Mouse (Mus musculus): ENCODE data around the gene Tmem63b. TPM values are rescaled to one million over a fixed set of nuclear protein-coding genes. Genes with fewer than 3 reads are reported as not detected.
A peak's percentile ranks its signal among the peaks of the same experiment; 100 is the strongest.
"Not testable (repeated sequence)": the region's sequence is repeated elsewhere in the genome, so short reads cannot be mapped to it uniquely, and the experiment has no call there.

Tmem63b gene
- polyA plus RNA-seq, 1 experiment from 2014 or later = 46.9 TPM

GRCm38 (mm10) chr17:45626577-45627134 lies 60.0 kb downstream of the Tmem63b start:
- WGBS = 24% methylated on average over 15 of the region's 15 CpGs
- no peaks in the 10 kb centered on the region for H3K9me3 ChIP-seq
- no peaks in the 10 kb centered on the region for H3K27me3 ChIP-seq (ENCODE audit: poor library complexity, severe bottlenecking)
- H3K27ac ChIP-seq = peak overlapping the region; percentile 77
- no peaks in the 10 kb centered on the region for H3K36me3 ChIP-seq (replicated peaks)
- peak overlapping the region; percentile 33 for H3K4me3 ChIP-seq
- peak; percentile 75 for DNase-seq (ENCODE audit: extremely low spot score, low spot score)
- H3K4me1 ChIP-seq = peaks cover 30% of the 10 kb centered on the region

GRCm38 (mm10) chr17:45623425-45623824 lies 63.3 kb downstream of the Tmem63b start:
- DNase-seq (ENCODE audit: extremely low spot score, low spot score); H3K27ac ChIP-seq; H3K36me3 ChIP-seq (replicated peaks); H3K27me3 ChIP-seq (ENCODE audit: poor library complexity, severe bottlenecking); H3K4me3 ChIP-seq; H3K9me3 ChIP-seq: not testable (repeated sequence)
- peaks cover 28% of the 10 kb centered on the region for H3K4me1 ChIP-seq
- WGBS = 92% methylated on average over 8 of the region's 8 CpGs

- no peaks in the 10 kb centered on the region for H3K36me3 ChIP-seq (replicated peaks)
- no peaks in the 10 kb centered on the region for H3K9me3 ChIP-seq
- peak overlapping the region; percentile 42 for H3K4me3 ChIP-seq
- 35% methylated on average over 20 of the region's 20 CpGs for WGBS
- H3K27ac ChIP-seq = peak overlapping the region; percentile 83
- H3K27me3 ChIP-seq (ENCODE audit: poor library complexity, severe bottlenecking) = no peaks in the 10 kb centered on the region
- peaks cover 21% of the 10 kb centered on the region for H3K4me1 ChIP-seq
- DNase-seq (ENCODE audit: extremely low spot score, low spot score) = no peak
Observed at GRCm38 (mm10) chr17:45619386-45620256, 67.1 kb downstream of the Tmem63b start.

- H3K36me3 ChIP-seq (replicated peaks) = no peaks in the 10 kb centered on the region
- peak overlapping the region; percentile 83 for H3K27ac ChIP-seq
- H3K4me1 ChIP-seq = peaks cover 21% of the 10 kb centered on the region
- no peaks in the 10 kb centered on the region for H3K9me3 ChIP-seq
- peak overlapping the region; percentile 42 for H3K4me3 ChIP-seq
- peak; percentile 29 for DNase-seq (ENCODE audit: extremely low spot score, low spot score)
- 9% methylated on average over 8 of the region's 8 CpGs for WGBS
- H3K27me3 ChIP-seq (ENCODE audit: poor library complexity, severe bottlenecking) = no peaks in the 10 kb centered on the region
Observed at GRCm38 (mm10) chr17:45618941-45619385, 67.7 kb downstream of the Tmem63b start.

- no peaks in the 10 kb centered on the region for H3K36me3 ChIP-seq (replicated peaks)
- no peaks in the 10 kb centered on the region for H3K9me3 ChIP-seq
- no peak for DNase-seq (ENCODE audit: extremely low spot score, low spot score)
- H3K27ac ChIP-seq = no peak overlapping the region
- no peak overlapping the region for H3K4me3 ChIP-seq
- WGBS = 93% methylated on average over 6 of the region's 6 CpGs
- H3K4me1 ChIP-seq = peaks cover 21% of the 10 kb centered on the region
- H3K27me3 ChIP-seq (ENCODE audit: poor library complexity, severe bottlenecking) = no peaks in the 10 kb centered on the region
Observed at GRCm38 (mm10) chr17:45617655-45618054, 69.0 kb downstream of the Tmem63b start.

- DNase-seq (ENCODE audit: extremely low spot score, low spot score) = no peak
- 87% methylated on average over 3 of the region's 3 CpGs for WGBS
- Histone ChIP-seq H3K36me3 (replicated peaks) (no peaks in the 10 kb centered on the region), H3K27me3 (ENCODE audit: poor library complexity, severe bottlenecking) (no peaks in the 10 kb centered on the region), H3K4me1 (peaks cover 27% of the 10 kb centered on the region), H3K4me3 (no peak overlapping the region), H3K9me3 (no peaks in the 10 kb centered on the region), H3K27ac (no peak overlapping the region)
Observed at GRCm38 (mm10) chr17:45616679-45617078, 70.0 kb downstream of the Tmem63b start.

- Histone ChIP-seq H3K27me3 (ENCODE audit: poor library complexity, severe bottlenecking) (no peaks in the 10 kb centered on the region), H3K4me3 (no peak overlapping the region), H3K27ac (no peak overlapping the region), H3K36me3 (replicated peaks) (no peaks in the 10 kb centered on the region), H3K4me1 (peaks cover 27% of the 10 kb centered on the region), H3K9me3 (no peaks in the 10 kb centered on the region)
- 67% methylated on average over 4 of the region's 4 CpGs for WGBS
- no peak for DNase-seq (ENCODE audit: extremely low spot score, low spot score)
Observed at GRCm38 (mm10) chr17:45616046-45616650, 70.6 kb downstream of the Tmem63b start.

GRCm38 (mm10) chr17:45612921-45613320 lies 73.8 kb downstream of the Tmem63b start:
- 87% methylated on average over 7 of the region's 7 CpGs for WGBS
- no peaks in the 10 kb centered on the region for H3K9me3 ChIP-seq
- DNase-seq (ENCODE audit: extremely low spot score, low spot score) = no peak
- no peak overlapping the region for H3K27ac ChIP-seq
- H3K4me3 ChIP-seq = no peak overlapping the region
- peaks cover 20% of the 10 kb centered on the region for H3K4me1 ChIP-seq
- no peaks in the 10 kb centered on the region for H3K36me3 ChIP-seq (replicated peaks)
- no peaks in the 10 kb centered on the region for H3K27me3 ChIP-seq (ENCODE audit: poor library complexity, severe bottlenecking)

- Histone ChIP-seq H3K27me3 (ENCODE audit: poor library complexity, severe bottlenecking) (no peaks in the 10 kb centered on the region), H3K4me1 (peaks cover 20% of the 10 kb centered on the region), H3K4me3 (no peak overlapping the region), H3K27ac (no peak overlapping the region), H3K9me3 (0 out of 2 replicates have a peak, but pooled peaks cover 4% of the 10 kb centered on the region), H3K36me3 (replicated peaks) (no peaks in the 10 kb centered on the region)
- WGBS = 88% methylated on average over 8 of the region's 8 CpGs
- DNase-seq (ENCODE audit: extremely low spot score, low spot score) = no peak
Observed at GRCm38 (mm10) chr17:45612008-45612407, 74.7 kb downstream of the Tmem63b start.

Other genes with a start within 250 kb of the Tmem63b start
- 0.48 and 0.50 TPM in 2 replicates for gene Spats1, start 211.5 kb downstream of the Tmem63b start, polyA plus RNA-seq (2016; fragmentation: Nextera tagmentation; extraction: Ambion mirVana)
- 33.9 and 35.1 TPM in 2 replicates for gene Aars2, start 180.1 kb downstream of the Tmem63b start, polyA plus RNA-seq (2016; fragmentation: Nextera tagmentation; extraction: Ambion mirVana)
- gene Tcte1, start 163.5 kb downstream of the Tmem63b start, polyA plus RNA-seq (2016; fragmentation: Nextera tagmentation; extraction: Ambion mirVana) = 1.1 and 1.3 TPM in 2 replicates
- gene Tmem151b, start 137.2 kb downstream of the Tmem63b start, polyA plus RNA-seq (2016; fragmentation: Nextera tagmentation; extraction: Ambion mirVana) = 4.8 and 6.3 TPM in 2 replicates
- 6.6 and 6.9 TPM in 2 replicates for gene Nfkbie, start 131.2 kb downstream of the Tmem63b start, polyA plus RNA-seq (2016; fragmentation: Nextera tagmentation; extraction: Ambion mirVana)
- 114 and 117 TPM in 2 replicates for gene Slc35b2, start 123.0 kb downstream of the Tmem63b start, polyA plus RNA-seq (2016; fragmentation: Nextera tagmentation; extraction: Ambion mirVana)
- gene Hsp90ab1, start 113.6 kb downstream of the Tmem63b start, polyA plus RNA-seq (2016; fragmentation: Nextera tagmentation; extraction: Ambion mirVana) = 2,210 and 2,220 TPM in 2 replicates
- gene Slc29a1, start 87.3 kb downstream of the Tmem63b start, polyA plus RNA-seq (2016; fragmentation: Nextera tagmentation; extraction: Ambion mirVana) = 70.3 and 76.3 TPM in 2 replicates
- gene Mymx, start 84.8 kb downstream of the Tmem63b start, polyA plus RNA-seq (2016; fragmentation: Nextera tagmentation; extraction: Ambion mirVana) = 0.27 and 0.30 TPM in 2 replicates
- 1.1 and 1.6 TPM in 2 replicates for gene Capn11, start 27.6 kb downstream of the Tmem63b start, polyA plus RNA-seq (2016; fragmentation: Nextera tagmentation; extraction: Ambion mirVana)
- gene Mrpl14, start 583 bp downstream of the Tmem63b start, polyA plus RNA-seq (2016; fragmentation: Nextera tagmentation; extraction: Ambion mirVana) = 142 and 151 TPM in 2 replicates
- gene 1600014C23Rik, start 46.9 kb upstream of the Tmem63b start, polyA plus RNA-seq (2016; fragmentation: Nextera tagmentation; extraction: Ambion mirVana) = 0.79 TPM in 1 of 2 replicates, not detected in the other

All from forebrain, embryonic 10.5 days (tissue).